Mouse (Mus musculus) liver, adult (tissue): ENCODE measurements at regions not wholly inside any gene's neighbourhood (a gene's known extent, or its start where the extent isn't known, plus 50 kb on each side); places are given as distances from the start of the nearest gene placed in this dataset.

Source experiments
- GATA4 ChIP-seq: IDR thresholded peaks from 2 replicates; pipeline ENCODE4 v1.6.1; 2014; ENCODE audit warnings: mild to moderate bottlenecking, low read length; ENCODE audit not compliant: insufficient replicate concordance

GRCm38 (mm10) chr10:46071220-46071619, 493.6 kb downstream of the Hace1 start:
- no peak for TF ChIP-seq GATA4

GRCm38 (mm10) chr10:46071810-46072549, 494.4 kb downstream of the Hace1 start:
- TF ChIP-seq GATA4, result no peak

- TF ChIP-seq GATA4, result no peak
Measured at GRCm38 (mm10) chr10:46072550-46073470, 495.2 kb downstream of the Hace1 start.

- TF ChIP-seq GATA4, result no peak
Measured at GRCm38 (mm10) chr10:46087766-46088165, 510.1 kb downstream of the Hace1 start.

- TF ChIP-seq GATA4, result no peak
Measured at GRCm38 (mm10) chr10:46100837-46101236, 523.2 kb downstream of the Hace1 start.

GRCm38 (mm10) chr10:46108810-46109209, 531.2 kb downstream of the Hace1 start:
- TF ChIP-seq GATA4, result no peak

- no peak for TF ChIP-seq GATA4
Measured at GRCm38 (mm10) chr10:46114631-46115130, 537.1 kb downstream of the Hace1 start.

GRCm38 (mm10) chr10:46123795-46124194, 546.2 kb downstream of the Hace1 start:
- TF ChIP-seq GATA4, result no peak

- TF ChIP-seq GATA4, result no peak
Measured at GRCm38 (mm10) chr10:46135120-46135748, 557.6 kb downstream of the Hace1 start.

- no peak for TF ChIP-seq GATA4
Measured at GRCm38 (mm10) chr10:46174035-46174434, 596.4 kb downstream of the Hace1 start.

- TF ChIP-seq GATA4, result no peak
Measured at GRCm38 (mm10) chr10:46185763-46186458, 608.3 kb downstream of the Hace1 start.

- no peak for TF ChIP-seq GATA4
Measured at GRCm38 (mm10) chr10:46194143-46194542, 616.5 kb downstream of the Hace1 start.

GRCm38 (mm10) chr10:46226837-46227402, 649.3 kb downstream of the Hace1 start:
- TF ChIP-seq GATA4, result no peak

GRCm38 (mm10) chr10:46229608-46230007, 652.0 kb downstream of the Hace1 start:
- no peak for TF ChIP-seq GATA4

- no peak for TF ChIP-seq GATA4
Measured at GRCm38 (mm10) chr10:46235581-46235980, 658.0 kb downstream of the Hace1 start.

- no peak for TF ChIP-seq GATA4
Measured at GRCm38 (mm10) chr10:46255575-46255974, 677.9 kb downstream of the Hace1 start.
